Mouse (Mus musculus): Measurements from ENCODE around the gene Ralgps1.
A peak's percentile ranks its signal among the peaks of the same experiment; 100 is the strongest.
"Not testable (repeated sequence)": the region's sequence is repeated elsewhere in the genome, so short reads cannot be mapped to it uniquely, and the experiment has no call there.

Gene Ralgps1

DNA sequence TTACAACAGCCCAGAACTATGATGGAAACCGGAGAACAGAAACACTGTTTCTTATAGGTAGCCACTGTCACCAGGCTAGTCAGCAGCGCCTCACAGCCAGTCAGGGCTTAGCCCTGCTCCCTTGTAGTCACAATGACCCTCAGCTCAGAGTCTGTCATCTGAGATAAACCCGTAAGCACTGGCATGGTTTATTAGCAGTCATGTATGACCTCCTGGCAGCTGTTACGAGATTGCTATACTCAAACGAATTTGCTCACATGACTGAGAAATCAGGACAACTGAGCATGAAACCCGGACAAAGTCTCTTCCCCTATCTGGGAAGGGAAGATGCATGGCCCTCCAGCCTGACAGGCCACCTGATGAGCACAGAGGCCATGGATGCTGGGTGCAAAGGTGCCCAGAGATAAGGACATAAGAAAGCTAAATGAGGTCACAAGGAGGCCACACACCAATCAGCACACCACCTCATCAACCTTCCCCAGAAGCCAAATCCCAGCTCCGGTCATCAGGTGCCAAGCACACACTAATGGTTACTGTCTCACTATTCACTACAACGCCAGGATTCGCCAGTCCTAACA, 10.1 kb downstream of the Ralgps1 start:
- DNase-seq (ENCODE audit: low read depth, low spot score): no peak

GRCm38 (mm10) chr2:33360564-33360963, 10.7 kb downstream of the Ralgps1 start:
- no peak for DNase-seq (ENCODE audit: low read depth, low spot score)

GRCm38 (mm10) chr2:33359184-33359583, 12.1 kb downstream of the Ralgps1 start:
- no peak for DNase-seq (ENCODE audit: low read depth, low spot score)

DNA sequence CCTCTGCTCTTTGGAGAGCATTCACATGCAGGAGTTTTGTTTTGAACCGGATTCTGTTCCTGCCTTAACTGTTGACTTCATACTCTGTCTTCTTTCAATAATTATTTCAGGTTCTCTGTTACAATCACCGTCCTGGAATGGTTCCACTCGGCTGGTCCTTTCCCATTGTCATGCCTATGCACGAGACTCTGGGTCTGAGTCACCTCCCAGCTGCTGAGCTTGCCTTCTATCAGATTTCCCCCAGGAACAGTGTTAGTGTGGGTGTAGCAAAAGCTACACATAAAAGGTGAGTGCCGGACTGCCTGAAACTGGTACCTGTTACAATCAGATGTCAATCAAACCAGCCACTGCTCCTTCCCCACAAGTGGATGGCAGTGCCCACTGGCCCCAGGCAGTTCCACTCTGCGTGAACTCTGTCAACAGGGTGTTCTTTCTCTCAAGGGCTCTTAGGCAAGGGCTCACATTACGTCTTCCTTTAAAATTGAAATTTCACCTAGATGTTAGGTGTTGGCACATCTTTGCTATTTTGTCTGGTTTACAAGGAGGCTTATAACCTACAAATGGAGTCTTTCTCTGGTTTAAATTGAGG, 13.9 kb downstream of the Ralgps1 start:
- DNase-seq (ENCODE audit: low read depth, low spot score): no peak

DNA sequence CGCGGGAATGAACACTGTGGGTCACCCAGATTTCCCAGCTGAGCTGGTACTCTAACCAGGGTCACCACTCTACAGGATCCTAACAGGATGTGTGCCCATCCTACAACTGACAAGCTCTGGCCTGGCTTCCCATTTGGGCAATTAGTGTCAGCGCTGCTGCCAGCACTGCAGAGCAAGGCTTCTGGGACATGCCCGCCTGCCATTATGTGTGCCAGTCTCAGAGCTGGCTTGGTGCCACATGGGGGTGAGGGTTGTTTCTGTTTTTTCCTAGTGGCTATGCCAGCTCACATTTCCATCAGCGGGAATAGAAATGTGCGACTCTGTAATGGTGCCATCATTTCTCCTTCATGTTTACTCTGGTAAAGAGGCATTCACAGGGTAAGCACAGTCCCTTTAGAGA, 15.7 kb downstream of the Ralgps1 start:
- DNase-seq (ENCODE audit: low read depth, low spot score): no peak

DNA sequence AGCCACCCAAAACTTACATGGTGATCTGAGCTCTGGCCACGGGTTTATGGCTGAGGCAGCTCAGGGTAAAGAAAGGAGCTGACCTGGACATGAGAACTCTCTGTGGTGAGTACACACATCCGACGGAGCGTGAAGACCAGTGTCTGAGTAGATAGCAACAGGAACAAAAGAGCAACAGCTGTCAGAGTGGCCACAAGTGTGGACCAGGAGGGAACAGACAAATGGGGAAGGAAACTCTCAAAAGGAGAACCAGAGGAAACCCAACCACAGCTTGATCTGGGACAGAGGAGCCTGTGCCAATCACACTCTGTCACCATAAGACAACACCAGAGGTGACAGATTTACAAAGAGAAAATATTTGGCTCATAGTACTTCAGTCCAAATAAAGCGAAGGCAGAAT, 17.9 kb downstream of the Ralgps1 start:
- no peak for DNase-seq (ENCODE audit: low read depth, low spot score)

GRCm38 (mm10) chr2:33351449-33351848, 19.8 kb downstream of the Ralgps1 start:
- no peak for DNase-seq (ENCODE audit: low read depth, low spot score)

DNA sequence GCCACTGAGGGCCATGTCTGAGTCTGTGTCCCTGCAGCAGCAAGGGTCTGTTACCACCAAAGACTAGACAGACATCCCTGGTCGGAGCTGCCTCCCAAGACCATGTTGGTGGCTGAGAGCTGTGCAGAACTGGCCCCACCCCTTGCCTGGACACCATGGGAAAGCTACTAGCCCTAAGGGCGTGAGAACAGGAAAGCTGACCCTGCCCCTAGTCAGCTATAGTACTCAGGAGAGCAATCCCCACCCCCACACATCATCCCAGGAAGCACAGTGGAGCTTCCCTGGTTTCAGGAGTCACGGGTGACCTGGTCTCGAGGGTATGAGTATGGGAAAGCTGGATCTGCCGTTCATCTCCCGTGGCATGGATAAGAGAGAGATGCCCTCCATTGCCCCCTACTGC, 20.4 kb downstream of the Ralgps1 start:
- no peak for DNase-seq (ENCODE audit: low read depth, low spot score)

DNA sequence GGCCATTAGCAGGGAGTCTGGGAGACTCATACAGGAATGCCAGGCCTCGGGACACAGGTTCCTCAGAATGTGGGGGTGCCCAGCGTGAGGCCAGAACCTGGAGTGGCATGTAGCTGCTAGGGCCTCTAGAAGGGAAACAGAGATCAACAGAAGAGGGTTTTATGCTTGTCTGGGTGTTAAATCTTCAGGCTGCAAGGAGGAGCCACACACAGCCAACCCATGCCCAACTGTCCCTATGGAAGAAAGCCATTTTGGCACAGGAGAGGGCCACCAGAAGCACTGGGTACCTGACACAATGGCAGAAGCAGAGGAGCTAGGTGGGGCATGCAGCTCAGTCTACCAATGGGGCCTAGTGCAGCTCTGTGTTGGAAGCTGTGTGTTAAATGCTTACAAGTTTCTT, 21.7 kb downstream of the Ralgps1 start:
- no peak for DNase-seq (ENCODE audit: low read depth, low spot score)

- peak; percentile 85 for DNase-seq (ENCODE audit: low read depth, low spot score)
Measured at GRCm38 (mm10) chr2:33349081-33349480, 22.2 kb downstream of the Ralgps1 start.

DNA sequence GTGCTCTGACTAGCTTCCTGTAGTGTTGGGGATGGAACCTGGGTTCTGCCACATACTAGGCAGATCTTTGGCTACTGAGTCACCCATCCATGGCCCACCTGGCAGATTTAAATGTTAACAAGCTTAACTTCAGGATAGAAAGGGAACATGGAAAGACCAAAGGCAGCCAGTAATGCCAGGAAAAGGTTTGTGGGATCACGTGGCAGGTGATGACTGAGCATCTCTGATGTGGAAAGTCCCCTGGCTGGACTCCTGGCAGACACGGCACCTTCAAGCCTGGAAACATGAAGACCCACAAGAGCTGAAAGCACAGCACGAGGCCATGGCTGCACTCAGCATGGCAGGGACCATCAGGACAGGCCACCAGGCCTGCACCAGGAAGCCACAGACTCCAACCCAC, 23.0 kb downstream of the Ralgps1 start:
- DNase-seq (ENCODE audit: low read depth, low spot score): no peak

- DNase-seq (ENCODE audit: low read depth, low spot score): peak; percentile 63
Measured at GRCm38 (mm10) chr2:33347607-33348006, 23.7 kb downstream of the Ralgps1 start.

DNA sequence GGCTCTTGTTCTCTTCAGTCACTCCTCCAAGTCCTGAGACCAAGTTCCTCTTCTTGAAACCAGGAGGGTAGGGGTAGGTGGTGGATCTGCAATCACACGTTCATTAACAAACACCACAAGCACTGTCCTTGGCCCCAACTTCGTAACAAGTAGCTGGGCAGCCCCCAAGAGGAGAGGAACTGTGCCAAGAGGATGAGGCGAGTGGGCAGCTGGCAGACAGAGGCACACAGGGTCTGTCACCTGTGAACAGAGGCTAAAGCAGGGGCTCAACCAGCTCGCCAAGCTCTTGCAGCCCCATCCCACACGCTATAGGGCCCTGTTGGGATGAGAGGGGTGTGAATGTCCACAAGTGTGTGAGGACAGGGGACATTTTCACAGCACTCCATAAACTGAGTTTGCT, 24.5 kb downstream of the Ralgps1 start:
- DNase-seq (ENCODE audit: low read depth, low spot score): no peak

DNA sequence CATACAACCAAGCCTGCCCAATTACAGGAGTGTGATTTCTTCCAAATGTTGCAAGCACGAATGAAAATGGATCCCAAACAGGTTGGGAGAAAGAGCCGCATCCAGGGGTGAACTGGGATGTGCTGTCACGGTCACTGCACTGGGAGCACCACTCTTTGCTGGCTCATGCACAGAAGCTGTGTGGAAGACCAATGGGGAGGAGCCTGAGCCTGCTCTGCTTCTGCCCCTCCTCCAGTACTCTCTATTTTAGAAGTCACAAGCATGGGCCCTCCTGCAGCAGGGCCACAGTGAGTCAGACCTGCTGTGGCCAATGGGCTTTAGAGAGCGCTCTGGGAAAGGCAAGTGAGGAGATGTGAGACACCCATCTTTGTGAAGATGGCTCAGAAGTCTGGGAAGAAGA, 25.3 kb downstream of the Ralgps1 start:
- DNase-seq (ENCODE audit: low read depth, low spot score): no peak

GRCm38 (mm10) chr2:33345475-33345874, 25.8 kb downstream of the Ralgps1 start:
- no peak for DNase-seq (ENCODE audit: low read depth, low spot score)

GRCm38 (mm10) chr2:33343413-33343812, 27.9 kb downstream of the Ralgps1 start:
- DNase-seq (ENCODE audit: low read depth, low spot score): no peak

DNA sequence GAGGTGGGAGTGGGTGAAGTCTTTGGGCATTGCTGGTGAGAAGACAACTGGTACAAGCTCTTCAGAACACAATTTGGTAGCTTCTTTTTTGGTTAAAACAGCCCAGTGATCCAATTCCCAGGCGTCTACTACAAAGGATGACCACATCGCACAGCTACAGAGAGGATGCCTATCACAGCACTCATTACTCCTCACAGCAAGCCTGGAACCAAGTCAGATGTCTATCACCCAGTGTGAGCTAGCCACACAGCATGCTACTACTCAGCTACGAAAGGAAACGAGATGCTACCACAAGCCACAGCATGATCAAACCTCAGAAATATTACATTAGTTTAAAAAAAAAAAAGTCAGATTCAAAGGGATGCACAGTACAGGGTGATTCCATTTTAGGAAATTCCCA, 29.1 kb downstream of the Ralgps1 start:
- DNase-seq (ENCODE audit: low read depth, low spot score): no peak

GRCm38 (mm10) chr2:33335789-33336188, 35.5 kb downstream of the Ralgps1 start:
- DNase-seq (ENCODE audit: low read depth, low spot score): no peak

DNA sequence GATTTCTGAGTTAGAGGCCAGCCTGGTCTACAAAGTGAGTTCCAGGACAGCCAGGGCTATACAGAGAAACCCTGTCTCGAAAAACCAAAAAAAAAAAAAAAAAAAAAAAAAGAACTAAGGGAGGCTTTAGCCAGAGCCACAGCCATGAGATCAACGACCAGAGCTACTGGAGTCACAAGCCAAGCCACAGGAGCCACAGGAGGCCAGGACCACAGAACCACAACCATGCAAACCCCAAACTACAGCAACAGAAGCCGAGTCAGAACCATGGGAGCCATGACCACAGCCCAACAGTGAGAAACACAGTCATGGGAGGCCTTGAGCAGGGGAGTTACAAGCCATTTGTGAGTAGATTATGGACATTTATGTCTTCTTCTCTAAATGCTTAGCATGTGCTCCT, 41.7 kb downstream of the Ralgps1 start:
- DNase-seq (ENCODE audit: low read depth, low spot score): no peak

- peak; percentile 65 for DNase-seq (ENCODE audit: low read depth, low spot score)
Measured at GRCm38 (mm10) chr2:33328941-33329340, 42.3 kb downstream of the Ralgps1 start.

- no peak for DNase-seq (ENCODE audit: low read depth, low spot score)
Measured at GRCm38 (mm10) chr2:33325359-33325758, 45.9 kb downstream of the Ralgps1 start.

GRCm38 (mm10) chr2:33323799-33324595, 47.3 kb downstream of the Ralgps1 start:
- DNase-seq (ENCODE audit: low read depth, low spot score): no peak

DNA sequence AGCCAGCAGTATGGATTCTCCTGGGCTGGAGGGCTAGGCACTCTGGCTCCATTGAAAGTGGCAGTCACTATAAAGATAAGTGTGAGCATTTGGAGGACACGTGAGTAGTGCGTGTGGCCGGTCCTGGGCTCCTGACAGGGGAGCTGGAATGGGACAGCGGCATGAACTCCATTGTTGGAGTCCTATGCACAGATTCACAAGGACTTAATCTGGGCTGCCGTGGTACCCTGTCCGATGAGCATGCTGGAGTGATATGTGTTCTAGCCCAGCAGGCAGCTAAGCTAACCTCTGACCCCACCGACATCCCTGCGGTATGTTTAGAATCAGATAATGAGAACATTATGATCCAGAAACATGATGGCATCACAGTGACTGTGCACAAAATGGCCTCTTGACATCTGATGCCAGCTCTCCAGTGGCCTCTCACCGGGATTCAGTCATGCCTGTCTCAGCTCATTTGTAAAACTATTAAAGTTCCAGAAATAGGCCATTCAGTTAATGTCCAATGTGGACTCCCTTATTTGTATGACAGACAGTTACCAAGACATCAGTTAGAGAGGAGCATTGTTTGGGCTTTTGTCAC, 48.2 kb downstream of the Ralgps1 start:
- not testable (repeated sequence) for DNase-seq (ENCODE audit: low read depth, low spot score)
